Mouse (Mus musculus) retina, embryonic 14.5 days (tissue): ENCODE results near the gene Dbn1.

ENCODE experiments used
- DNase-seq: peaks from one replicate; pipeline ENCODE4 v3.0.0-alpha.2; 2015; ENCODE audit warnings: low spot score

Gene Dbn1

DNA sequence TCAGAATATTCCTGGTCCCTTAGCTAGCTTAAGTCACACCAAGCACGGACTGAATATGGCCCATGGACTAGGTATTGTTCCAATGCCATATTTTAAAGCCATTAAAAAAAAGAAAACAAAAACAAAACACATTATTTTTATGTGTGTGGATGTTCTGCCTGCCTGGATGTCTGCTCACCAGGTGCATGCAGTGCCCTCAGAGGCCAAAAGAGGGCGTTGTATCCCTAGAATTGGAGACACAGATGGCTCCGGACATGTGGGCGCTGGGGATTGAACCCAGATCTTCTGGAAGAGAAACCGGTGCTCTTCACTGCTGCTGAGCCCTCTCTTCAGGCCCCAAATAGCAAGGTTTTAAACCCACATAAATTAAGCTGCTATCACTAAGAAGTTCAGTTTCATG is 9.9 kb downstream of the Dbn1 start:
- peak; percentile 66 for DNase-seq

DNA sequence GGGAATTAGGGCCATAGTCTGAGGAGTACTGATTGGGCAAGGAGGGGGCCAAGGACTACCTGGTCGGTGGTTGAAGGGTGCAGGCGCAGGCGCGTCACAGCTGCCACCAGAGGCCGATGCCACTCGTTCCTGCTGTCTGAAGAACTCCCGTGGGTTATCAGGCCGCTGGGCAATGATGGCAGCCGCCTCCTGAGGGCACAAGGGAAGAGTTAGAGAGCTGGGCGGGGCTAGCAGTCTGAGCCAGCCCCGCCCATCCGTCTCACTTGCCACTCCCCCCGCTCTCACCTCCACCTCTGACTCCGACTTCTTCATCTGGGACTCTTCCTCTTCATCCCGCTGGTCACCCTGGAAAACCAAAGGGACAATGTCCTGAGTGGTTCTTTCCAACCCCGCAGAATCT is 10.4 kb downstream of the Dbn1 start:
- no peak for DNase-seq

GRCm38 (mm10) chr13:55476256-55476655 is 11.7 kb downstream of the Dbn1 start:
- DNase-seq = no peak

- DNase-seq = no peak
Observed at GRCm38 (mm10) chr13:55475750-55476149, 12.2 kb downstream of the Dbn1 start.

GRCm38 (mm10) chr13:55474621-55475069 is 13.3 kb downstream of the Dbn1 start:
- DNase-seq = peak; percentile 66

DNA sequence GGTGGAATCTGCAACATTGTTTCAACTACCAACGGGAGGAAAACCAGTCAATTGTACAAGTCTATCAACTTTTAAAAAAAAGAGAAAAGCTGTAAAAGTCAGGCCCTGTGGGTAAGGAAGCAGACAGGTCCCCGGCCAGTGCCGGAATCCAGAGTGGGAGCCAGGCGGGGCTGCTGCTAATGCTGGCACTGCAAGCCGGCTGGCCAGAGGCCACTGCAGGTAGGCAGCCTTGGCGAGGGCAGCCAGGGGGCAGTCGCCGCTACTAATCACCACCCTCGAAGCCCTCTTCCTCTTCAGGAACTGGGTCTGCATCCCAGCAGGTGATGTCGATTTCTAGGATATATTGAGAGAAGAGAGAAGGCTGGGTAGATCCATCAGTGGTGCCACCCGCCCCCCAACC is 13.9 kb downstream of the Dbn1 start:
- no peak for DNase-seq

GRCm38 (mm10) chr13:55473076-55473831 is 14.7 kb downstream of the Dbn1 start:
- DNase-seq = peak; percentile 56

DNA sequence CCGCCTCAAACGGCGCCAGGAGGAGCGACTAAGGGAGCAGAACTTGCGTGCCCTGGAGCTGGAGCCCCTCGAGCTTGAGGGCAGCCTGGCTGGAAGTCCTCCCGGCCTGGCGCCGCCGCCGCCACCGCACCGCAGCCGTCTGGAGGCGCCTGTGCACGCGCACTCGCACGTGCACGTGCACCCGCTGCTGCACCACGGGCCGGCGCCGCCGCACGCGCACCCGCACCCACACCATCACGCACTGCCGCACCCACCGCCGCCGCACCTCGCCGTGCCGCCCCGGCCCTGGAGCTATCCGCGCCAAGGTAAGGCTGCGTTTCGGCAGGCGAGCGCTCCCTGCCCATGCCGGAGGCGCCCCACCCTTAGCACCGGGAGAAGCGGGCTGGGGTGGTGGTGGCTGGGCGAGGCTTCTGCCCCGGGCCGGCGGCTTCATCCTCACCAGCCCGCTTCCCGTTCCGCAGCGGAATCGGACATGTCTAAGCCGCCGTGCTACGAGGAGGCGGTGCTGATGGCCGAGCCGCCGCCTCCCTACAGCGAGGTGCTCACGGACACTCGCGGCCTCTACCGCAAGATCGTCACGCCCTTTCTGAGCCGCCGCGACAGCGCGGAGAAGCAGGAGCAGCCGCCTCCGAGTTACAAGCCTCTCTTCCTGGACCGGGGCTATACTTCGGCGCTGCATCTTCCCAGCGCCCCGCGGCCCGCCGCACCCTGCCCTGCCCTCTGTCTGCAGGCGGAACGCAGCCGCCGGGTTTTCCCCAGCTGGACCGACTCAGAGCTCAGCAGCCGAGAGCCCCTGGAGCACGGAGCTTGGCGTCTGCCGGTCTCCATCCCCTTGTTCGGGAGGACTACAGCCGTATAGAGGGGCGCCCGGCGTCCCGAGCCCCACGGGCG is 15.5 kb downstream of the Dbn1 start:
- peak; percentile 70 for DNase-seq

DNA sequence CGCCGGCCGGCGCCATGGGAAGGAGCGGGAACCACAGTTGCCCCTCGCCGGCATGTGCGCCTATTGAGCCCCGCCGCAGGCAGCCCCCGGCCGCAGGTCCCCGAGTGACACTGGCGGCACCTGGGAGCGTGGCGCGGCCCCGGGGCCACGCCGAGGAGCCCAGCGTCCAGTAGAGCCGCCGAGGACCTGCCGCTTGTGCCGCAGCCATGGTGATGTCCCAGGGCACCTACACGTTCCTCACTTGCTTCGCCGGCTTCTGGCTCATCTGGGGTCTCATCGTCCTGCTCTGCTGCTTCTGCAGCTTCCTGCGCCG is 16.1 kb downstream of the Dbn1 start:
- DNase-seq = no peak

DNA sequence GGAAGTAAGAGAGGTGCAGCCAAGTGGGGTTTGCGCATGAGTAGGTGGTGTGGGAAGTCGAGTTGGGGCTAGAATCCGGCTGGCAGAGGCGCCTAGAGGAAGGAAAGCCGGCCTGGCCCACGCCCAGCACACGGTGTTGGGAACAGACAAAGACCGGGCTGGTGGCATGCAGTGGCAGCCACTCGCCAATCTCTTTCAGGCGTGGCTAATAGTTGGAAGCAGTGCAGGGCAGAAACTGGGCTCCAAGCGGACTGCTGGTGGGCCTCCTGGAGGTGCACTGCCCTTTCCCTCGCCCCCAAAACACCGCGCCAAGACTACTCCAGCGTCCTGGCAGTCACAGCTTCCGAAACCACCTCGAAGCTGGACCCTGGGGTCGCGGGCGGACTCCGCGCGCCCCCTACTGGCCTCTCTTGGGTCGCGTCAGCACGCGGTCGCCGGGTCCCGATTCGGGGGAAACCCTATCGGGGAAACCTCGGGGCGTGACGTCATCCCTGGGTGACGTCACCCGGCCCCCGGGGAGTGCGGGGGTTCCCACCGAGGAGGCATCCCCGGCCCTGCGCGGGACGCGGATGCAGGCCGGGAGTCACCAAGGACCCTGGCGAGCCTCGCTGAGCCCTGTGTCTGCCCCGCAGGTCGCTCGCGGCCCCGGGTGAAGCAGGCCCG is 16.6 kb downstream of the Dbn1 start:
- DNase-seq = peak; percentile 92

GRCm38 (mm10) chr13:55470372-55470771 is 17.5 kb downstream of the Dbn1 start:
- no peak for DNase-seq

DNA sequence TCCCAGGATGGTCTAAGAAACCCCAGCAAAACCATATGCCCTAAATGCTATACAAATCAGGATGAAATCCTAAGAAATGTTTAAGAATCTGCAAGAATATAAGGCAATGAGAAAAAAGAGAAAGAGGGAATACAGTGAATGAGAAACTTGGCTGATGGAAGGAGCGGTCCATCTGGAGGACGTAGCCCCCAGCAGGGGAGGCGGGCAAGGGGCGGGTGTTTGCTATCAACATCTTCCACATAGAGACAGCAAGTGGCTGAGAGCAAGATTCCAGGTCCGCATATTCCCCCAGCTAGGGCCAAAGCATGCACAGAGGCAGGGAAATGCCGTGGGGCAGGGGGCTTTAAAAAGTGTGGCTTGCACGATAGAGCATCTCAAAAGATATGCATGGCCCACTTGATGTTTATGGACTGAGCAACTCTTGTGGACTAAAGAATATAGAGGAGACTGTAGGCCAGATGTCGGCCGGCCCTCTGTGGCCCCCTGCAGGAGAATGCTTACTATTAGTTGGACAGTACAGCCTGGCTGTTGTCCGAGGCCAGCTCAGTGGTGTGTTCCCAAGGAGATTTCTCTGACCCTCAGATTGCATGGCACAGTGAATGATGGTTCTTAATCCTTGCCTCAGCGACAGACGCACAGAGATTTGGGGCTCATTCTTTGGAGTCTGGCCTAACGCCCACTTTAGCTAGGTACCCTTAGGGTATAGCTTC is 18.9 kb downstream of the Dbn1 start:
- DNase-seq = peak; percentile 74

DNA sequence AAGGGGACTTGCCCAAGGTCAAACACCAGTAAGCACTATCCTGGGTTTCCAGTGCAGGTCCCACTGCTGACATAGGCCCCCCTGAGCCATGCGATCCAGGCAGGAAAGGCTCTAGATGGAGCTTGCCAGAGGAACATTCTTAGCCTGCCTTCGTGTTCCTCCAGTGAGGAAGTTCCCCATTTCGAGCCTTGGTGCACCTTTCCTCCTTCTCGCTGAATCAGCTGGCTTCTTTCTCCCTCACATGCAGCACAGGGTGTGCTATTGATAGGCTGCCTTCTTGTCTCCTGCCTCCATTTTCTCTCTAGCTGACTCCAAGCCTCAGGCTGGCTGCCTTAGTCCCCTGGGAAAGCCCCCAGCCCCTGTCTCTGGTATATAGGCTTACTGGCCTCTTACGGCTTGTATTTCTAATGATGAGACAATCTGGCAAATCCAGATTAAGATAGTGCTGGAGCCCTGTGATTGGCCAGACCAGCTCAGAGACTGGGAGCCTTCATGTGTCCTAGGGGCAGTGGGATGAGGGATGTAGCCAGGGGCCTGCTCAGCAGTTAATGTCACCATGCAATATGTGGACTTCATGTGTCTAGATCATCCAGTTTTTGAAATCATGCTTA is 22.0 kb downstream of the Dbn1 start:
- peak; percentile 32 for DNase-seq

DNA sequence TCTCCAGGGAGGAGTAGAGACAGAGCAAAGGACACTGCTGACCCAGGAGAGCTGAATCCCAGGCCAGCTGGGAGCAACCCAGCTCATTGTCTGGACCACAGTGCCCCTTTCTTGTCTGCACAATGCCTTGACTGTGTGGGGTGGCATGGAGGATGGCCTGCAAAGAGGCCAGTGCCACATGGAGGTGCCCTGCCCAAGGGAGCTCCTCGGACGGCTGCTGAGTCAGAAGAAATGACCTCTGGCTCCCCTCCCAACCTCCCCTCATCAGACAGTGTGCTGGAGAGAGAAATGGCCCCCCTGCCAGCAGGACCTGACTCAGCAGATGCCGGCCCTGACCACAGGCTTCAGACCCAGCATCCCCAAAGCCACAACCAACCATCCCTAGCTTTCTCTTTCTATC is 22.7 kb downstream of the Dbn1 start:
- DNase-seq = peak; percentile 45

- DNase-seq = peak; percentile 79
Observed at GRCm38 (mm10) chr13:55464027-55464884, 23.7 kb downstream of the Dbn1 start, which contains the start of gene Prr7. Prr7 (plus strand) TSS chr13:55464267.

DNA sequence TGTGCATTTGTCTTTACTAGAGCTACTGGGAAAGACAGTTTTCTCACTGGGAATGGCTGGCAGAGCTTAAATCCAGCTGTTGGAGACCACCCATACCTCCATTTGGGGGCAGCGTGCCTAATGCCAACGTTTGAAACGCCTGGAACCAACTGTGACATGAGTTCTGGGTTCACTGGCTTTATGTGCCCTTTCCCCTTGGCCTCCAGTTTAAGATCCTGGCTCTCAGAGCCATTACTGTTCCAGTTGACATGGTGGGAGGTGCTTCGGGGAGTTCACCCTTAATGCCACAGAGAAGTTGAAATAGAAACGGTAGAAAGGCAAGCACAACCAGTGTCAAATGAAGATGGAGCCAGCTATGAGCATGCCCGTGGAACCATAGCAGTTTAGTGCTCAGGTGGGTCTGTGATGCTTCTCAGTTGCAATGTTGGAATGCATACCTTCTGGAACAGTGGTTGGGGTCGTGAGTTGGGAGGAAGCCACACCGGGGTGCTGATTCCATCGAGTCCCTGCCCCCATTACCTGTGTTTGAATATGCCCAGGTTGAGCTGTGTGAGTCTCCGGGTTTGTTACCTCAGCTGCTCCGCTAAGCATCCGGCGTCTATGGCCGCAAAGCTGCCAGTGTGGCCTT is 24.4 kb downstream of the Dbn1 start:
- no peak for DNase-seq

- no peak for DNase-seq
Observed at GRCm38 (mm10) chr13:55462965-55463364, 24.9 kb downstream of the Dbn1 start.

GRCm38 (mm10) chr13:55451785-55452549 is 35.9 kb downstream of the Dbn1 start:
- DNase-seq = no peak

DNA sequence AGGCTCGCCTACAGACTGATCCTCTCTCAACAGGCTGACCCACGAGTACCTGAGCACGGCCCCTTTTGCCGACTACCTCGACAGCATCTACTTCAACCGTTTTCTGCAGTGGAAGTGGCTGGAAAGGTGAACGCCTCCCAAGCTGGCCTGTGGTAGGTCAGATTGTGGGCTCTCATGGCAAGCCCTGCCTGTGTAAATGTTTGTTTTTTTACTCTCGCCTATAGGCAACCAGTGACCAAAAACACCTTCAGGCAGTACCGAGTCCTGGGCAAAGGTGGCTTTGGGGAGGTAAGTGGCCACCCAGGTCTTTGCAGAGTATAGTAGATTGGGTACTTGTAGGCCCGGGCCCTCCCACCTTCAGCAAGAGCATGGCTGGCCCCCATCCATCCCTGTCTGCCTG is 36.6 kb downstream of the Dbn1 start:
- no peak for DNase-seq
